Mouse (Mus musculus) heart, embryonic 12.5 days (tissue): ENCODE measurements around the gene Tox4. TPM values are rescaled to one million over a fixed set of nuclear protein-coding genes. Genes with fewer than 3 reads are reported as not detected.
"Not testable (repeated sequence)": the region's sequence is repeated elsewhere in the genome, so short reads cannot be mapped to it uniquely, and the experiment has no call there.

Experiments
- ATAC-seq: fragments of 200-750 bp; cut with Nextera tagmentation; 2 replicates; pipeline ENCODE4 v1.8.0; 2017; ENCODE audit warnings: moderate TSS enrichment, moderate library complexity; ENCODE audit not compliant: insufficient number of reproducible peaks, low FRiP score
- H3K27ac ChIP-seq: fragments of 300-500 bp; sonication (generic); 2 replicates; pipeline ENCODE4 v1.5.1; 2016; ENCODE audit warnings: mild to moderate bottlenecking, moderate library complexity; ENCODE audit not compliant: poor library complexity, severe bottlenecking
- H3K27me3 ChIP-seq: fragments of 300-500 bp; sonication (generic); replicated peaks from 2 replicates; pipeline ENCODE4 v1.6.1; 2016; ENCODE audit warnings: mild to moderate bottlenecking, moderate library complexity
- H3K36me3 ChIP-seq: fragments of 300-500 bp; sonication (generic); 2 replicates; pipeline ENCODE4 v1.6.1; 2016; ENCODE audit warnings: mild to moderate bottlenecking, moderate library complexity
- H3K4me1 ChIP-seq: fragments of 300-500 bp; sonication (generic); replicated peaks from 2 replicates; pipeline ENCODE4 v1.6.1; 2016; ENCODE audit warnings: mild to moderate bottlenecking
- H3K4me2 ChIP-seq: fragments of 300-500 bp; sonication (generic); 2 replicates; pipeline ENCODE4 v1.6.1; 2016; ENCODE audit warnings: mild to moderate bottlenecking, moderate library complexity
- H3K4me3 ChIP-seq: fragments of 300-500 bp; sonication (generic); 2 replicates; pipeline ENCODE4 v1.5.1; 2016; ENCODE audit warnings: mild to moderate bottlenecking
- H3K9ac ChIP-seq: fragments of 300-500 bp; sonication (generic); 2 replicates; pipeline ENCODE4 v1.6.1; 2016; ENCODE audit warnings: mild to moderate bottlenecking, moderate library complexity
- H3K9me3 ChIP-seq: fragments of 300-500 bp; sonication (generic); replicated peaks from 2 replicates; pipeline ENCODE4 v1.6.1; 2016; ENCODE audit warnings: mild to moderate bottlenecking, moderate library complexity
- WGBS: fragments of 180-500 bp; shearing (Covaris S2); methylation state at CpG from one replicate; pipeline ENCODE4 v1.1.7; 2016; 5-methylcytosine and 5-hydroxymethylcytosine counted together
- polyA plus RNA-seq: library from polyadenylated mRNA; unstranded; fragments of >200 nt; fragmentation: Nextera tagmentation; extraction: Ambion mirVana; gene quantifications from 2 replicates; pipeline ENCODE4 v1.2.1, GENCODE M21; 2016

Tox4 gene
- polyA plus RNA-seq, 1 experiment from 2014 or later, result 35.8 TPM

DNA sequence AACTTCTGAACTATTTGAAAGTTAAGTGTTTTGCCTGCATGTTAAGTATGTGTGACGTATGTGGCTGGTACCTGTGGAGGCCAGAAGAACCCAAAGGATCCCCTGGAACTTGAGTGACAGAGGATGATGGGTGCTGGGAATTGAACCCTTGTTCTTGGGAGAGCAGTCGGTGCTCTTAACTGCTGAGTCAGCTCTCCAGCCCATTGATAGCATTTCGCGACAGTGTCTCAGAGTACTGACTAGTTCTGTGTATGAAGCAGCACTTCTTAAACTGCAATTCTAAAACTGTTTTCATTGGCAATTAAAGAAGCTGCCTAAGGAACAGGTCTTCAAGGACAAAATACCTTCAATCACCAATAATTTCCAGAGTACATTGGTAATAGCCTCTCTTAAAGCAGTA is 1.7 kb upstream of the Tox4 start:
- Histone ChIP-seq H3K36me3 (peaks cover 23% of the 10 kb centered on the region), H3K4me2 (no peak overlapping the region), H3K4me1 (peaks cover 10% of the 10 kb centered on the region), H3K27me3 (no peaks in the 10 kb centered on the region), H3K4me3 (no peak overlapping the region), H3K9ac (no peak overlapping the region), H3K27ac (no peak overlapping the region), H3K9me3 (no peaks in the 10 kb centered on the region)
- WGBS, result 85% methylated on average over 4 of the region's 4 CpGs
- no peak for ATAC-seq

DNA sequence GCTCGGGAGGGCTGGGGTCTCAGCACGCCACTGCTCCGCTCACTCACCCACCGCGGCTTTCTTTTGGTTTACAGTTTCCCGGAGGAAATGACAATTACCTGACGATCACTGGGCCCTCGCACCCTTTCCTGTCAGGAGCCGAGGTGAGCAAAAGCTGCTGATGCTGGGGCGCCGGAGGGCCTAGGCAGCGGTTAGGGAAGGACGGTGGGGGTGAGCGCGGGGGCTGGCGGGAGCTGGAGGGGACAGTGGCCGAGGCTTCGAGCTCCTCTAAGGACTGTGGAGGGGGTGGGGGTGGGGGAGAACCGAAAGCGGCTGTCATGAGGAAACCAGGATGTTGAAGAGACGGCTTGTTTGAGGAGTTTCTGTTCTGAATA is 788 bp downstream of the Tox4 start:
- peak overlapping the region; percentile 83 for H3K4me2 ChIP-seq
- ATAC-seq, result peak; percentile 55
- peak overlapping the region; percentile 99 for H3K4me3 ChIP-seq
- H3K27me3 ChIP-seq, result no peaks in the 10 kb centered on the region
- H3K27ac ChIP-seq, result peak overlapping the region; percentile 77
- peaks cover 16% of the 10 kb centered on the region for H3K4me1 ChIP-seq
- no peaks in the 10 kb centered on the region for H3K9me3 ChIP-seq
- WGBS, result under 1% methylated on average over 21 of the region's 21 CpGs
- peaks cover 12% of the 10 kb centered on the region for H3K36me3 ChIP-seq
- H3K9ac ChIP-seq, result peak overlapping the region; percentile 95

- H3K4me2 ChIP-seq, result no peak overlapping the region
- WGBS, result 92% methylated on average over 5 of the region's 5 CpGs
- no peak overlapping the region for H3K4me3 ChIP-seq
- peaks cover 30% of the 10 kb centered on the region for H3K36me3 ChIP-seq
- H3K27me3 ChIP-seq, result no peaks in the 10 kb centered on the region
- no peaks in the 10 kb centered on the region for H3K9me3 ChIP-seq
- H3K9ac ChIP-seq, result no peak overlapping the region
- H3K27ac ChIP-seq, result no peak overlapping the region
- ATAC-seq, result no peak
- peaks cover 13% of the 10 kb centered on the region for H3K4me1 ChIP-seq
These were observed 4.7 kb downstream of the Tox4 start for GRCm38 (mm10) chr14:52283629-52284028.

GRCm38 (mm10) chr14:52284191-52284590 is 5.2 kb downstream of the Tox4 start:
- WGBS, result 67% methylated on average over 3 of the region's 3 CpGs
- Histone ChIP-seq H3K36me3 (peaks cover 36% of the 10 kb centered on the region), H3K27ac (no peak overlapping the region), H3K9ac (no peak overlapping the region), H3K4me1 (peaks cover 13% of the 10 kb centered on the region), H3K4me3 (no peak overlapping the region), H3K9me3 (no peaks in the 10 kb centered on the region), H3K27me3 (no peaks in the 10 kb centered on the region), H3K4me2 (no peak overlapping the region)
- ATAC-seq, result no peak

DNA sequence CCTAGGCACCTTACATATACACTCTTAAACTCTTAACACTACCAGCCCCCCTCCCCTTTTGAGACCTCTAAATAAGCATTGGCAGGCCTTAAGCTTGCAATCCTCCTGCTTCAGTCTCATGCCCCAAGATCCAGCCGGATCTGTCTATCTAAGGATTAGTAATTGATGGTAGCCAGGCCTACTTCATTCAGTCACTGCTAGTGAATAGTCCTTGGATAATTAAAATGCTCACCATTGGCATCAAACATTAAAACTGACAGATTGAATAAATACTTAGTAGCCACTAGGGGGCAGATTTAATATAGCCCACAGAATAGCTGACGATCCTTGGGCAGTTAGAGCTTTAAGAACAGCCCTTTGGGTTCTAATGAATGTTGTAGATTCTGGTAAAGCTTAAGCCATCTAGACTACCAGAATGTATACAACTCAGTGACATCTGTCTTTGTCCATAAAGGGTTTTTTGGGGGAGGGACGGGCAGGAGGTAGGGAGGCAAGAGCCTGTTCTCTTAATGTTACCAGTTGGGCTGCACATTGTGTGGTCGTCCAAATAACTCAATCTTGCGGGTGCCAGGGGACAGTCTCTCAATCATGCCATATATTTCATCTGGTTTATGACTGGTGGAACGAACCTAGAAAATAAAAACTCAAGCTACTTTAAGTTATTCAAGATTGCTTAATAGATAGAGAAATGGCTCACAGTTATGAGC is 16.8 kb downstream of the Tox4 start:
- no peaks in the 10 kb centered on the region for H3K9me3 ChIP-seq
- peaks cover 85% of the 10 kb centered on the region for H3K36me3 ChIP-seq
- no peak overlapping the region for H3K4me3 ChIP-seq
- no peak overlapping the region for H3K27ac ChIP-seq
- no peak for ATAC-seq
- no peak overlapping the region for H3K9ac ChIP-seq
- H3K27me3 ChIP-seq, result no peaks in the 10 kb centered on the region
- WGBS, result 68% methylated on average over 6 of the region's 6 CpGs
- no peak overlapping the region for H3K4me2 ChIP-seq
- H3K4me1 ChIP-seq, result no peaks in the 10 kb centered on the region

DNA sequence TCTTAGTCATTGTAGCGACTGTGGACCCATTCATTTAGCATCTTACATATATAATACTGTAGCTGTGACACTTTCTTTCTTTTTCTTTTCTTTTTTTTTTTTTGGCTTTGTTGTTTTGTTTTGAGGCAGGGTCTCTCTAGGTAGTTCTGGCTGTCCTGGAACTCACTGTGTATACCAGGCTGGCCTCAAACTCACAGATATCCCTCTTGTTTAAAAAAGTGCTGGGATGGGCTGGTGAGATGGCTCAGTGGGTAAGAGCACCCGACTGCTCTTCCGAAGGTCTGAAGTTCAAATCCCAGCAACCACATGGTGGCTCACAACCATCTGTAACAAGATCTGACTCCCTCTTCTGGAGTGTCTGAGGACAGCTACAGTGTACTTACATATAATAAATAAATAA is 24.6 kb downstream of the Tox4 start:
- H3K4me2 ChIP-seq, result not testable (repeated sequence)
- 89% methylated on average over 3 of the region's 3 CpGs for WGBS

DNA sequence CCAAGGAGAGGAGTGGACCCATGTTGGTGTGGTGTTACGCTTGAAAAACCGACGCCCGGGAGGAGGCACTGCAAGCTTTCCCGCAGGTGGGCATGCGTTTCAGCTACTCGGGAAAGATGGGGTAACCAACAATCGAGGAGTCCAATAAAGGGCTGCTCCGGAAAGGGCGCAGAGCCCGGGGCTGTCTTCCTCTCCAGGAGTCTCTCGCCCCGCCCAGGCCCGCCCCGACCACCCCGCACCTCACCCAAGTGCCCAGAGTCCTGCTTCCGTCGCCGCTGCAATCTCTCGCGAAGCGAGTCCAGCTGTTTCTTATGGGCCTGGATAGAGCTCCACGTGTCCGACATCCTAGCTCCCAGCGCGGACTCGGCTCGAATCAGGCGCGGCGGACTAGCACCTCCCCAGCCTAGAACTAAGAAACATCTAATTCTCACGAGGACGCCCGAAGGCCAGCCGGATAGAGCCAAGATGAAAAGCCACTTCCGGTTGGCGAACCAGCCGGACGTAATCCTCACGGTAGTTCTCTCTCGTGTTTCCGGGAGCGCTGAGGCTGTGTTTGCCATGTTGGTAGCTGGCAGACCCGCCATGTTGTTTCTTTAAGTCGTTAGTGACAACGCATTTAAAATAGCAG is 25.8 kb downstream of the Tox4 start, which contains the start of gene Mettl3:
Gene Mettl3 (minus strand): TSS at position 485 of the 628 bp plus-strand sequence.
- WGBS, result under 1% methylated on average over 45 of the region's 46 CpGs
- peak within 1 kb of the TSS; percentile 89 for H3K4me2 ChIP-seq
- peaks cover 5% of the 10 kb centered on the region for H3K4me1 ChIP-seq
- H3K36me3 ChIP-seq, result peaks cover 14% of the 10 kb centered on the region
- H3K27me3 ChIP-seq, result no peaks in the 10 kb centered on the region
- H3K4me3 ChIP-seq, result peak within 1 kb of the TSS; percentile 66
- peak; percentile 91 for ATAC-seq
- peak within 1 kb of the TSS; percentile 71 for H3K9ac ChIP-seq
- H3K9me3 ChIP-seq, result no peaks in the 10 kb centered on the region
- peak within 1 kb of the TSS; percentile 79 for H3K27ac ChIP-seq

More for the DNA sequence above, 24.6 kb downstream of the Tox4 start:
- H3K4me1 ChIP-seq, H3K4me3 ChIP-seq, H3K9ac ChIP-seq, ATAC-seq, H3K27me3 ChIP-seq, H3K27ac ChIP-seq, H3K9me3 ChIP-seq: not testable (repeated sequence)
- H3K36me3 ChIP-seq, result peaks cover 18% of the 10 kb centered on the region

GRCm38 (mm10) chr14:52306100-52306499 is 27.2 kb downstream of the Tox4 start:
- no peaks in the 10 kb centered on the region for H3K27me3 ChIP-seq
- H3K4me2 ChIP-seq, result no peak overlapping the region
- no peak overlapping the region for H3K4me3 ChIP-seq
- ATAC-seq, result no peak
- no peak overlapping the region for H3K9ac ChIP-seq
- peaks cover 14% of the 10 kb centered on the region for H3K36me3 ChIP-seq
- no peaks in the 10 kb centered on the region for H3K9me3 ChIP-seq
- H3K27ac ChIP-seq, result no peak overlapping the region
- 94% methylated on average over 2 of the region's 2 CpGs for WGBS
- H3K4me1 ChIP-seq, result peaks cover 5% of the 10 kb centered on the region

- H3K27me3 ChIP-seq, H3K27ac ChIP-seq, H3K9ac ChIP-seq, H3K9me3 ChIP-seq, H3K4me3 ChIP-seq, H3K4me2 ChIP-seq, ATAC-seq: not testable (repeated sequence)
- peaks cover 25% of the 10 kb centered on the region for H3K4me1 ChIP-seq
- 90% methylated on average over 6 of the region's 6 CpGs for WGBS
- peaks cover 52% of the 10 kb centered on the region for H3K36me3 ChIP-seq
These were observed 31.4 kb downstream of the Tox4 start for GRCm38 (mm10) chr14:52310343-52310742.

- no peaks in the 10 kb centered on the region for H3K27me3 ChIP-seq
- H3K36me3 ChIP-seq, result peaks cover 52% of the 10 kb centered on the region
- no peak overlapping the region for H3K9ac ChIP-seq
- no peak overlapping the region for H3K27ac ChIP-seq
- H3K4me3 ChIP-seq, result no peak overlapping the region
- H3K9me3 ChIP-seq, result no peaks in the 10 kb centered on the region
- 80% methylated on average over 2 of the region's 2 CpGs for WGBS
- H3K4me2 ChIP-seq, result no peak overlapping the region
- H3K4me1 ChIP-seq, result peaks cover 26% of the 10 kb centered on the region
- ATAC-seq, result no peak
These were observed 32.0 kb downstream of the Tox4 start for GRCm38 (mm10) chr14:52310906-52311305.

DNA sequence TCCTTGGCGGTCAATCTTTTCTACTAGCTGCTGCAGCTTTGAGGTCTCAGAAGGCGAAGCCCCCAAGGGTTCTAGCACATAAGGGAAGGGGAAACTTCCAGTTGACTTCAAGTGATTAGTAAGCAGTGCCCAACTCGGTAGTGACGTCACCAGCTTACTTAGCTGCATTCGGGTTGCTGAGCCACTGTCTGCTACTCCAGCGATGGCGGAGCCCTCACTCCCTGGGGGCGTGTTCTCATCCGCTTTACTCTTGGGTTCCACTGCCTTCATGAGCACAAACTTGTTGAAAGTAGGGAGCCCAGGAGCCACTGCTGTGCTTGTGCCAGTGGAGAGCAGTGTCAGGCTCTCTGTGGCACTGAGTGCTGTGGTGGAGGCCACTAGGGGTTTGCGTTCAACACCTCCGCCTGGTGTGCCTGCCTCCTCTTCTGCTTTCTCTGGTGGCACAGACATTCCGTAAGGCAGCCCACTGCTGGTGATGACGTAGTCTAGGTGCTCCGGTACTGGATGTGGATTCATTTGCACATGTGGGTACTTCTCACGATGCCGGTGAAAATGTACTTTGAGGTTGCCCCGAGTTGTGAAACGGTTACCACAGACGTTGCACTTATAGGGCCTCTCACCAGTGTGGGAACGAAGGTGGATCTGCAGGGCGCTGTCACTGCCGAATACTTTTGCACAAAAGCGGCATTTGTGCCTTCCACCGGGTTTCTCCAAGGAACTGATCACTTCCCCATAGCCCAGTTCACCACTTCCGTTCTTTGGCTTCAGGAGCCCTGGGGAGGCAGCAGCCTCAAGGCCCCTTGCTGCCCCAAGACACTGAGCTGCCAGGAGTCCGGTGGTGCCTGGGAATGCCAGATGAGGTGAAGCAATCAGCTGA is 35.2 kb downstream of the Tox4 start:
- H3K27me3 ChIP-seq, result no peaks in the 10 kb centered on the region
- H3K4me2 ChIP-seq, result peak overlapping the region; percentile 88
- 81% methylated on average over 26 of the region's 26 CpGs for WGBS
- no peaks in the 10 kb centered on the region for H3K9me3 ChIP-seq
- H3K9ac ChIP-seq, result no peak overlapping the region
- no peak for ATAC-seq
- no peak overlapping the region for H3K27ac ChIP-seq
- H3K4me1 ChIP-seq, result peaks cover 34% of the 10 kb centered on the region
- H3K4me3 ChIP-seq, result peak overlapping the region; percentile 66; the same call in 1 of the 2 replicates
- H3K36me3 ChIP-seq, result peaks cover 47% of the 10 kb centered on the region
